Mouse (Mus musculus) testis, adult 2 months (tissue): ENCODE data around the gene B3galnt1.

ENCODE experiments used
- CTCF ChIP-seq: fragments of 200-500 bp; IDR thresholded peaks from 2 replicates; pipeline ENCODE4 v1.5.1; 2012; ENCODE audit warnings: low read depth, mild to moderate bottlenecking, inconsistent platforms, low read length, moderate library complexity; ENCODE audit not compliant: control insufficient read depth, insufficient read depth, insufficient replicate concordance
- POLR2A ChIP-seq: fragments of 200-500 bp; IDR thresholded peaks from 2 replicates; pipeline ENCODE4 v1.6.1; 2012; ENCODE audit warnings: low read depth, mild to moderate bottlenecking, inconsistent platforms, low read length, moderate library complexity; ENCODE audit not compliant: control insufficient read depth

GRCm38 (mm10) chr3:69606923-69607322 is 8.2 kb upstream of the B3galnt1 start:
- TF ChIP-seq CTCF (no peak), POLR2A (no peak)
